Mouse (Mus musculus): ENCODE results near the gene Slc50a1.

GRCm38 (mm10) chr3:89308089-89308488 is 37.7 kb upstream of the Slc50a1 start:
- no peak for TF ChIP-seq POLR2A (IDR thresholded peaks at IDR 0.05; ENCODE audit: borderline replicate concordance, extremely low read depth, low read depth, low read length)
- TF ChIP-seq CTCF (IDR thresholded peaks at IDR 0.05; ENCODE audit: insufficient read depth, low read length) = peak; percentile 91
